Mouse (Mus musculus) kidney, adult 2 months (tissue): Measurements from ENCODE around the gene Ndufs7.

Experiments used
- CTCF ChIP-seq: fragments of 200-500 bp; conservative IDR thresholded peaks from 2 replicates; pipeline ENCODE4 v1.5.1; 2011; ENCODE audit warnings: low read depth, mild to moderate bottlenecking, control low read depth, low read length, moderate library complexity, mixed read lengths; ENCODE audit not compliant: insufficient read depth, insufficient read length
- POLR2A ChIP-seq: fragments of 200-500 bp; IDR thresholded peaks from one replicate; pipeline ENCODE4 v1.6.1; 2011; ENCODE audit warnings: low read depth, low read length, control low read depth

DNA sequence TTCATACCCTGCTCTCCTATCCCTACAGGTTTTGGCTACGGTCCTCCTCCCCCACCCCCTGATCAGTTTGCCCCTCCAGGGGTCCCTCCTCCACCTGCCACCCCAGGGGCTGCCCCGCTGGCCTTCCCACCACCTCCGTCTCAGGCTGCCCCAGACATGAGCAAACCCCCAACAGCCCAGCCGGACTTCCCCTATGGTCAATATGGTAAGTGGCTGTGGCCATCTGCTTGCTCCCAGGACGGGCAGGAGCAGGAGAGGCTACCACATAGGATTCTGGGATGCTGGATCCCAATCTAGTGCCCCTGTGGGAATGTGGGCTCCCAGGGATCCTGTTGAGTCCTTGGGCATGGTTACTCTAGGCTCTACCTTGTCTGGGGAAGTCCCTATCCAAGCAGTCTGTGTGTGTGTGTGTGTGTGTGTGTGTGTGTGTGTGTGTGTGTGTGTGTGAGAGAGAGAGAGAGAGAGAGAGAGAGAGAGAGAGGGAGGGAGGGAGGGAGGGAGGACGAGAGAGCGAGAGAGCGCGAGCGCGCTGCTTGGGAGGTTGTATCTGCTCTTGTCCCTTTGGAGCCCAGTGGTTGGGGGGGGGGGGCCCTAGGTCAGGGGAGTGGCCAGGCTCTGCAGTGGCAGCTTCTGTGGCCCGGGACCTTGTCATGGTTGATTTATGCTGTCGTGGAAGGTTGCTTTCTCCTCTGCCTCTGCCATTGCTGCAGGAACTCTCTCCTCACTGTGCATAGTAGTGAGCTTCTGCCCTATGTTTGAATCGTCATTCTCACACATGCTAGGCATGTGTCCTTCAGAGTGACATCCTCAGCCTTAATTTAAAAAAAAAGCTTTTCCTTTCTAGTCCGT is 36.5 kb downstream of the Ndufs7 start:
- no peak for TF ChIP-seq CTCF
- no peak for TF ChIP-seq POLR2A
